Comparison of ENCODE assay signal across 8 mouse cellular contexts in the genomic region with DNA sequence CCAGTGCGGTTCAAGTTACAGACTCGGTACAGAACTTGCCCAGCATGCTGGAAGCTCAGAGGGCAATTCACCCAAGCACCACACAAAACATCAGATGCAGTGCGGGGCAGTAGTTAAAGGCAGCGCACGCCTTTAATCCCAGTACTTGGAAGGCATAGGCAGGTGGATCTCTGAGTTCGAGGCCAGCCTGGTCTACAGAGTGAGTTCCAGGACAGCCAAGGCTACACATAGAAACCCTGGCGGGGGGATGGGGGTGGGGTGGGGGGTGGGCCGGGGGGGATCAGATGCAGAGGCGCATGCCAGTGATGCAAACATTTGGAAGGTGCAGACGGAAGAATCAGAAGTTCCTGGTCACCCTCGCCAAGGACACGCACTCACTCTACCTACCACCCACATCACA. TPM values are rescaled to one million over a fixed set of nuclear protein-coding genes. Genes with fewer than 3 reads are reported as not detected.
A peak's percentile ranks its signal among the peaks of the same experiment; 100 is the strongest.
DNase-seq lines count a peak whose midpoint lies in the region; ATAC-seq and TF ChIP-seq lines count a peak whose summit lies in the region.

No protein-coding gene starts in this region.

- H3K4me3 ChIP-seq in thymus, adult 2 months (ENCODE audit: control insufficient read depth, insufficient read depth, low read length): peak overlapping the region; percentile 85
- H3K4me3 ChIP-seq in liver, embryonic 15.5 days (replicated peaks): peak overlapping the region; percentile 66

- no peak for TF ChIP-seq CTCF in thymus, adult 2 months (IDR thresholded peaks at IDR 0.05; ENCODE audit: borderline replicate concordance, control insufficient read depth, extremely low read depth, insufficient read depth, low read length, poor library complexity)

- peak; percentile 26 for DNase-seq in cerebellum, adult 9-11 months
- no peak for DNase-seq in cerebellum, postnatal 25 days
- no peak for DNase-seq in thymus, adult 2 months
- DNase-seq in thymus, postnatal 14 days: no peak
- no peak for DNase-seq in embryo, embryonic 10.5 days (ENCODE audit: low spot score)
- no peak for DNase-seq in ovary, postnatal 10 days (ENCODE audit: low spot score)
- DNase-seq in kidney, adult 9 months: no peak

- no peak for TF ChIP-seq POLR2A in thymus, adult 2 months (IDR thresholded peaks at IDR 0.05; ENCODE audit: control insufficient read depth, extremely low read depth, insufficient read depth, low read length, poor library complexity)

- H3K4me1 ChIP-seq in thymus, adult 2 months (replicated peaks; ENCODE audit: control insufficient read depth, insufficient read depth, low read length): peaks cover 9% of the 10 kb centered on the region
- H3K4me1 ChIP-seq in liver, embryonic 15.5 days (replicated peaks): peaks cover 22% of the 10 kb centered on the region

- no peaks in the 10 kb centered on the region for H3K36me3 ChIP-seq in thymus, adult 2 months (ENCODE audit: control insufficient read depth, insufficient read depth, low read length)
- H3K36me3 ChIP-seq in liver, embryonic 15.5 days (replicated peaks): 0 out of 2 replicates have a peak, but pooled peaks cover 5% of the 10 kb centered on the region

- H3K27ac ChIP-seq in thymus, adult 2 months (ENCODE audit: control insufficient read depth, insufficient read depth, low read length): no peak overlapping the region
- no peak overlapping the region for H3K27ac ChIP-seq in liver, embryonic 15.5 days (replicated peaks)

- peak overlapping the region; percentile 91 for H3K4me2 ChIP-seq in liver, embryonic 15.5 days

- no peaks in the 10 kb centered on the region for H3K9me3 ChIP-seq in liver, embryonic 15.5 days (replicated peaks)

- 46% methylated on average over 12 of the region's 12 CpGs for WGBS in thymus, adult 2 months
- WGBS in liver, embryonic 15.5 days (ENCODE audit: insufficient replicate concordance): 33% methylated on average over 12 of the region's 12 CpGs

- no peaks in the 10 kb centered on the region for H3K27me3 ChIP-seq in thymus, adult 2 months (ENCODE audit: control insufficient read depth, insufficient read depth, low read length)
- peaks cover 11% of the 10 kb centered on the region; the same call in 1 of the 2 replicates for H3K27me3 ChIP-seq in liver, embryonic 15.5 days

- H3K9ac ChIP-seq in liver, embryonic 15.5 days: 0 out of 2 replicates have a peak overlapping the region, but pooled peaks have one; percentile 45

- no peak for ATAC-seq in liver, embryonic 15.5 days (ENCODE audit: insufficient read depth)

RNA-seq across cellular contexts. Expression of gene Tmem120a, which starts 0.5 kb away (rescaled TPM):
- 31.0 and 37.7 TPM in 2 replicates for polyA plus RNA-seq in thymus, adult 2 months (2012; rRNA removed)
- 17.8 and 18.9 TPM in 2 replicates for polyA plus RNA-seq in liver, embryonic 15.5 days (2015; fragmentation: Nextera tagmentation; extraction: Ambion mirVana)

RNA-seq across cellular contexts. Expression of gene Styxl1, which starts 33.4 kb away (rescaled TPM):
- 0.33 and 0.57 TPM in 2 replicates for polyA plus RNA-seq in thymus, adult 2 months (2012; rRNA removed)
- polyA plus RNA-seq in liver, embryonic 15.5 days (2015; fragmentation: Nextera tagmentation; extraction: Ambion mirVana): not detected in 2 replicates

RNA-seq across cellular contexts. Expression of gene Mdh2, which starts 33.5 kb away (rescaled TPM):
- 619 and 638 TPM in 2 replicates for polyA plus RNA-seq in thymus, adult 2 months (2012; rRNA removed)
- polyA plus RNA-seq in liver, embryonic 15.5 days (2015; fragmentation: Nextera tagmentation; extraction: Ambion mirVana): 302 and 306 TPM in 2 replicates
